Mouse (Mus musculus) thymus, adult 2 months (tissue): ENCODE measurements around the gene Rnaseh2c.

Source experiments
- CTCF ChIP-seq: fragments of 200-500 bp; IDR thresholded peaks from 2 replicates; pipeline ENCODE4 v1.5.1; 2012; ENCODE audit warnings: mild to moderate bottlenecking, control low read depth, low read length, moderate library complexity, borderline replicate concordance; ENCODE audit not compliant: control insufficient read depth, poor library complexity, insufficient read depth; ENCODE audit errors: extremely low read depth
- POLR2A ChIP-seq: fragments of 200-500 bp; IDR thresholded peaks from 2 replicates; pipeline ENCODE4 v1.6.1; 2012; ENCODE audit warnings: mild to moderate bottlenecking, low read length, control low read depth, moderate library complexity; ENCODE audit not compliant: control insufficient read depth, poor library complexity, insufficient read depth; ENCODE audit errors: extremely low read depth

- TF ChIP-seq POLR2A, result no peak
- no peak for TF ChIP-seq CTCF
These were observed 6.2 kb downstream of the Rnaseh2c start for GRCm38 (mm10) chr19:5607705-5608410.
